In genomic region chr5:86191356-86191755, GRCm38 (mm10) we compare ENCODE assay signal across 10 mouse cellular contexts. TPM values are rescaled to one million over a fixed set of nuclear protein-coding genes. Genes with fewer than 3 reads are reported as not detected.
DNase-seq lines count a peak whose midpoint lies in the region; ATAC-seq lines count a peak whose summit lies in the region.
"Had no signal": no experiment of that assay in that cellular context is flagged by ENCODE, and none has a peak within 500 bp of the region (broad histone marks: within the 10 kb centered on the region; RNA-seq: fewer than 3 reads in every experiment).

No protein-coding gene starts in this region.

- WGBS in kidney, embryonic 16.5 days, result 16% methylated on average over 4 of the region's 4 CpGs

- H3K9ac ChIP-seq in kidney, embryonic 16.5 days (replicated peaks; ENCODE audit: low read length), result no peak overlapping the region

- H3K4me2 ChIP-seq in kidney, embryonic 16.5 days (replicated peaks; ENCODE audit: low read depth, low read length), result no peak overlapping the region

- no peaks in the 10 kb centered on the region for H3K9me3 ChIP-seq in kidney, embryonic 16.5 days (ENCODE audit: low read length)
- H3K9me3 ChIP-seq: megakaryocyte, embryonic 14.5 days had no signal

- no peaks in the 10 kb centered on the region for H3K27me3 ChIP-seq in kidney, embryonic 16.5 days (ENCODE audit: insufficient read depth, low read length)
- H3K27me3 ChIP-seq: megakaryocyte, embryonic 14.5 days had no signal

- no peak overlapping the region for H3K4me3 ChIP-seq in kidney, embryonic 16.5 days (ENCODE audit: low read length)
- H3K4me3 ChIP-seq: erythroblast, embryonic 14.5 days; megakaryocyte, embryonic 14.5 days had no signal

- H3K4me1 ChIP-seq in kidney, embryonic 16.5 days (ENCODE audit: insufficient read depth, low read length), result no peaks in the 10 kb centered on the region

- no peak for ATAC-seq in kidney, embryonic 16.5 days (ENCODE audit: low FRiP score, low TSS enrichment)

- DNase-seq in kidney, postnatal 14 days, result peak; percentile 9
- no peak for DNase-seq in kidney, postnatal 25 days
- peak; percentile 51 for DNase-seq in MEL-GATA-1-ER (ENCODE audit: extremely low read depth, low read depth)
- peak; percentile 72 for DNase-seq in embryo, embryonic 11 days
- peak; percentile 43 for DNase-seq in lung, postnatal 25 days (ENCODE audit: low spot score)
- no peak for DNase-seq in right cerebral cortex, postnatal 4 days
- no peak for DNase-seq in right cerebral cortex, adult 18-20 months

- no peak overlapping the region for H3K27ac ChIP-seq in kidney, embryonic 16.5 days (ENCODE audit: low read length)

- H3K36me3 ChIP-seq in kidney, embryonic 16.5 days (ENCODE audit: insufficient read depth, low read length), result no peaks in the 10 kb centered on the region

RNA-seq across cellular contexts. Expression of gene Gnrhr, which starts 6.3 kb away (rescaled TPM):
- not detected in 2 replicates for polyA plus RNA-seq in kidney, embryonic 16.5 days (2015; fragmentation: Nextera tagmentation; extraction: Ambion mirVana)
- polyA plus RNA-seq: erythroblast, embryonic 14.5 days had no signal

RNA-seq across cellular contexts. Expression of gene Uba6, which starts 18.8 kb away (rescaled TPM):
- polyA plus RNA-seq in kidney, embryonic 16.5 days (2015; fragmentation: Nextera tagmentation; extraction: Ambion mirVana), result 13.2 and 13.6 TPM in 2 replicates

Comparison
In these comparisons a context has a peak if more than half of its experiments do, and no peak if none do; other contexts are left out.
1. DNase-seq: peak in kidney, postnatal 14 days (single experiment), MEL-GATA-1-ER (single experiment), embryo, embryonic 11 days (single experiment) and lung, postnatal 25 days (single experiment); none in kidney, postnatal 25 days (0 of 2), right cerebral cortex, postnatal 4 days (single experiment) and right cerebral cortex, adult 18-20 months (single experiment).